Mouse (Mus musculus): ENCODE data around the gene Dgki.

DNA sequence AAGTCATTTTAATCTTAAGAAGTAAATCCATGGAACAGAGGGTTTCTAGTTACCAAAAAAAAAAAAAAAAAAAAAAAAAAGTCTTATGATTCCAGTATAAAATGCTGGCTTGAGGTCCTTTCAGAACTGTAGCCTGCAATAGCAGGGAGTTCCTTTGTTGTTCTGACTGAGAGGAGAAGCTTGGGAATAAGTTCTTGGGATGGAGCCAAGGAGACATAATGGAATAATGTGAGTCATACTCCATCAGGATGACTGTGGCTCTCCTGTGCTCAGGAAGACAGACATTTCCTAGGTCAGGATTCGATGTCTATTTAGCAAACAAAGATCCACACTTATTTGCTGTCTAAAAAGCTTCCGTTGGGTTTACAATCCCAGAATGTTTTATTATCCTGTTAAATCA, 318.3 kb downstream of the Dgki start:
- TF ChIP-seq POLR2A (IDR thresholded peaks at IDR 0.05; ENCODE audit: insufficient read depth, low read depth, low read length) (no peak), CTCF (IDR thresholded peaks at IDR 0.05) (no peak)
